Mouse (Mus musculus) liver, embryonic 11.5 days (tissue): ENCODE measurements around the gene Jund. TPM values are rescaled to one million over a fixed set of nuclear protein-coding genes. Genes with fewer than 3 reads are reported as not detected.

Source experiments
- ATAC-seq: fragments of 200-750 bp; cut with Nextera tagmentation; replicated peaks from 2 replicates; pipeline ENCODE4 v1.8.0; 2017; ENCODE audit warnings: moderate number of reproducible peaks, mild to moderate bottlenecking, moderate TSS enrichment, moderate library complexity; ENCODE audit not compliant: low FRiP score
- DNase-seq: peaks from one replicate; pipeline ENCODE4 v3.0.0-alpha.2; 2017; ENCODE audit warnings: low spot score
- H3K27ac ChIP-seq: fragments of 300-500 bp; sonication (generic); 2 replicates; pipeline ENCODE4 v1.5.1; 2014; ENCODE audit warnings: mild to moderate bottlenecking, low read depth, low read length, control low read depth
- H3K27me3 ChIP-seq: fragments of 300-500 bp; sonication (generic); replicated peaks from 2 replicates; pipeline ENCODE4 v1.6.1; 2014; ENCODE audit warnings: low read length, mixed read lengths; ENCODE audit not compliant: control insufficient read depth, insufficient read depth
- H3K36me3 ChIP-seq: fragments of 300-500 bp; sonication (generic); 2 replicates; pipeline ENCODE4 v1.6.1; 2014; ENCODE audit warnings: mild to moderate bottlenecking, low read length, moderate library complexity, mixed read lengths; ENCODE audit not compliant: control insufficient read depth, insufficient read depth
- H3K4me1 ChIP-seq: fragments of 300-500 bp; sonication (generic); replicated peaks from 2 replicates; pipeline ENCODE4 v1.6.1; 2014; ENCODE audit warnings: low read length, mixed read lengths; ENCODE audit not compliant: control insufficient read depth, insufficient read depth
- H3K4me2 ChIP-seq: fragments of 300-500 bp; sonication (generic); 2 replicates; pipeline ENCODE4 v1.6.1; 2014; ENCODE audit warnings: mild to moderate bottlenecking, control low read depth, moderate library complexity
- H3K4me3 ChIP-seq: fragments of 300-500 bp; sonication (generic); 2 replicates; pipeline ENCODE4 v1.5.1; 2014; ENCODE audit warnings: low read depth, low read length, control low read depth
- H3K9ac ChIP-seq: fragments of 300-500 bp; sonication (generic); 2 replicates; pipeline ENCODE4 v1.6.1; 2014; ENCODE audit warnings: low read depth, low read length, control low read depth
- H3K9me3 ChIP-seq: fragments of 300-500 bp; sonication (generic); 2 replicates; pipeline ENCODE4 v1.6.1; 2016; ENCODE audit warnings: low read length, inconsistent platforms, mixed read lengths; ENCODE audit not compliant: control insufficient read depth
- WGBS: fragments of 180-500 bp; shearing (Covaris S2); extraction: QIAGEN DNeasy Blood & Tissue Kit; methylation state at CpG from one replicate; pipeline ENCODE4 v1.1.7; 2014; 5-methylcytosine and 5-hydroxymethylcytosine counted together
- polyA plus RNA-seq: library from polyadenylated mRNA; unstranded; fragments of >200 nt; fragmentation: Nextera tagmentation; extraction: Ambion mirVana; gene quantifications from 2 replicates; pipeline ENCODE4 v1.2.1, GENCODE M21; 2014

Gene Jund
- polyA plus RNA-seq, 1 experiment from 2014 or later, result 47.2 TPM

DNA sequence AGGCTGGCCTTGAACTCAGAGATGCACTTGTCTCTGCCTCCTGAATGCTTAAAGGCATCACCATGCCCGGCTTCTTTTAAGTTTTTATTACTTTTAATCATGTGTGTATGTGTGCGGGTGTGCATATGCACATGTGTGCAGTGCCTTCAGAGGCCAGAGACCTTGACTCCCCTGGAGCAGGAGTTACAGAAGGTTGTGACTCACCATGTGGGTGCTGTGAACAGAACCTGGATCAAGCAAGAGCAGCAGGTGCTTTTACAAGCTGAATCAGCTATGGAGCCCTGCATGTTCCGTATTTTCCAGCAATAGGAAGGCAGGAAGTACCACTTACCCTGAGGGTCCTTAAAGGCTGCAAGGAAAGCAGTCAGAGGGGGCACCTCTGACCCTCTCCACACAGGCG lies 7.5 kb upstream of the Jund start:
- peaks cover 27% of the 10 kb centered on the region for H3K4me1 ChIP-seq
- H3K9ac ChIP-seq, result peak overlapping the region; percentile 59
- peak overlapping the region; percentile 45; the same call in 1 of the 2 replicates for H3K27ac ChIP-seq
- ATAC-seq (no peak), DNase-seq (no peak)
- no peaks in the 10 kb centered on the region for H3K27me3 ChIP-seq
- no peak overlapping the region for H3K4me3 ChIP-seq
- WGBS, result 80% methylated on average over 4 of the region's 4 CpGs
- H3K36me3 ChIP-seq, result no peaks in the 10 kb centered on the region
- H3K4me2 ChIP-seq, result peak overlapping the region; percentile 62
- H3K9me3 ChIP-seq, result no peaks in the 10 kb centered on the region

- Histone ChIP-seq H3K9ac (peak overlapping the region; percentile 59), H3K27ac (peak overlapping the region; percentile 45; the same call in 1 of the 2 replicates), H3K4me3 (peak overlapping the region; percentile 34), H3K36me3 (no peaks in the 10 kb centered on the region), H3K27me3 (no peaks in the 10 kb centered on the region), H3K4me1 (peaks cover 29% of the 10 kb centered on the region), H3K4me2 (peak overlapping the region; percentile 62), H3K9me3 (no peaks in the 10 kb centered on the region)
- ATAC-seq (no peak), DNase-seq (no peak)
- 6% methylated on average over 20 of the region's 20 CpGs for WGBS
Measured at GRCm38 (mm10) chr8:70691727-70692231, 7.0 kb upstream of the Jund start.

- Histone ChIP-seq H3K9me3 (no peaks in the 10 kb centered on the region), H3K4me2 (no peak overlapping the region), H3K9ac (no peak overlapping the region), H3K4me1 (peaks cover 43% of the 10 kb centered on the region), H3K4me3 (no peak overlapping the region), H3K27ac (no peak overlapping the region), H3K36me3 (no peaks in the 10 kb centered on the region), H3K27me3 (no peaks in the 10 kb centered on the region)
- WGBS, result 40% methylated on average over 5 of the region's 5 CpGs
- ATAC-seq (no peak), DNase-seq (no peak)
Measured at GRCm38 (mm10) chr8:70693636-70694035, 5.1 kb upstream of the Jund start.

- Histone ChIP-seq H3K27me3 (no peaks in the 10 kb centered on the region), H3K4me1 (peaks cover 43% of the 10 kb centered on the region), H3K27ac (peak overlapping the region; percentile 90), H3K4me2 (peak overlapping the region; percentile 68), H3K4me3 (peak overlapping the region; percentile 22), H3K9ac (peak overlapping the region; percentile 71), H3K9me3 (no peaks in the 10 kb centered on the region), H3K36me3 (no peaks in the 10 kb centered on the region)
- 23% methylated on average over 32 of the region's 32 CpGs for WGBS
- ATAC-seq (no peak), DNase-seq (no peak)
Measured at GRCm38 (mm10) chr8:70695318-70696018, 3.3 kb upstream of the Jund start.

DNA sequence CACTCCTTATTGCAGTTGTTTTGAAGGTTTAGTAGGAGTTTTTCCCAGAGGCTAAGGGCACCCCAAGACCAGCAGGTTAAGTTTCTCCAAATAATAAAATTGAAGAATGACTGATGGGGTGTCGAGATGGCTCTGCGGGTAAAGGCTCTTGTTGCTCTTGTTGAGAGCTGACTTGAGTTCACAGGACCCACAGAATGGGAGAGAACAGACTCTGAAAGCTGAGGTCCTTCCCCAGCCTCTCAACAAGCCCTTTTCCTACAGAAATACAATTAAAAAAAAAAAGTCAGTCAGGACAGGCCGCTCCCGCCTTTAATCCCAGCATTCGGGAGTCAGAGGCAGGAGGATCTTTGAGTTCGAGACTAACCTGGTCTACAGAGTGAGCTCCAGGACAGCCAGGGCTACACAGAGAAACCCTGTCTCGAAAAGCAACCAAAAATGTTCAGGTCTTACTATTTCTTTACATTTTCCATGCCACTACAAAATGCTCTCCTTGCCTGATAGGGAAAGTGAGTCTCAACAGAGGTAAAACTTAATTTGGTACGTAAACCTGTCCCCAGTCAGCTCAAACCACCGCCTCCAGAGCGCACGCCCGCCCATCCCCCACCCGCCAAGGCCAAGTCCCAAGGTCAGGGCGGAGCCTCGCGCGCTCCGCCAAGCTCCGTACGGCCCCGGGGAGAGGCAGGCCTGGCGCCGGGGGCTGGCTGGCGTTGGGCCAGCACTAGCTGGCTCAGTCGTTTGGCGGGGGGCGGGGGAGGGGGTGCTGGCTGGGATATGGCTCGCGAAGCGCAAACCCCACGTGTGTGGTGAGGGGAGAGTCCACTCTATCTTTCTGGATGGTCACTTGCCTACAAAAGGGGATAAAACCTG lies 2.5 kb upstream of the Jund start:
- H3K4me3 ChIP-seq, result peak overlapping the region; percentile 32
- H3K27ac ChIP-seq, result peak overlapping the region; percentile 90
- ATAC-seq (peak; percentile 52), DNase-seq (peak; percentile 81)
- H3K27me3 ChIP-seq, result no peaks in the 10 kb centered on the region
- H3K36me3 ChIP-seq, result no peaks in the 10 kb centered on the region
- H3K9ac ChIP-seq, result peak overlapping the region; percentile 71
- whole genome bisulfite sequencing, result 4% methylated on average over 31 of the region's 31 CpGs
- peaks cover 45% of the 10 kb centered on the region for H3K4me1 ChIP-seq
- no peaks in the 10 kb centered on the region for H3K9me3 ChIP-seq
- peak overlapping the region; percentile 68 for H3K4me2 ChIP-seq

- WGBS, result 59% methylated on average over 4 of the region's 4 CpGs
- H3K36me3 ChIP-seq, result no peaks in the 10 kb centered on the region
- ATAC-seq, result no peak
- no peaks in the 10 kb centered on the region for H3K27me3 ChIP-seq
- peaks cover 40% of the 10 kb centered on the region for H3K4me1 ChIP-seq
- no peaks in the 10 kb centered on the region for H3K9me3 ChIP-seq
- peak overlapping the region; percentile 90 for H3K27ac ChIP-seq
- H3K4me2 ChIP-seq, result peak overlapping the region; percentile 68
- DNase-seq, result no peak
- H3K9ac ChIP-seq, result peak overlapping the region; percentile 71
- H3K4me3 ChIP-seq, result peak overlapping the region; percentile 32
Measured at GRCm38 (mm10) chr8:70696946-70697345, 1.8 kb upstream of the Jund start.

GRCm38 (mm10) chr8:70697366-70698250 lies 1.1 kb upstream of the Jund start:
- peak overlapping the region; percentile 85 for H3K4me2 ChIP-seq
- peak overlapping the region; percentile 71 for H3K9ac ChIP-seq
- no peaks in the 10 kb centered on the region for H3K9me3 ChIP-seq
- H3K27ac ChIP-seq, result peak overlapping the region; percentile 90
- 65% methylated on average over 12 of the region's 12 CpGs for WGBS
- H3K36me3 ChIP-seq, result no peaks in the 10 kb centered on the region
- no peaks in the 10 kb centered on the region for H3K27me3 ChIP-seq
- no peak for ATAC-seq
- peak overlapping the region; percentile 96 for H3K4me3 ChIP-seq
- DNase-seq, result no peak
- peaks cover 37% of the 10 kb centered on the region for H3K4me1 ChIP-seq
